Mouse (Mus musculus): ENCODE results near the gene Sema6b.
A peak's percentile ranks its signal among the peaks of the same experiment; 100 is the strongest.

The Sema6b gene

DNA sequence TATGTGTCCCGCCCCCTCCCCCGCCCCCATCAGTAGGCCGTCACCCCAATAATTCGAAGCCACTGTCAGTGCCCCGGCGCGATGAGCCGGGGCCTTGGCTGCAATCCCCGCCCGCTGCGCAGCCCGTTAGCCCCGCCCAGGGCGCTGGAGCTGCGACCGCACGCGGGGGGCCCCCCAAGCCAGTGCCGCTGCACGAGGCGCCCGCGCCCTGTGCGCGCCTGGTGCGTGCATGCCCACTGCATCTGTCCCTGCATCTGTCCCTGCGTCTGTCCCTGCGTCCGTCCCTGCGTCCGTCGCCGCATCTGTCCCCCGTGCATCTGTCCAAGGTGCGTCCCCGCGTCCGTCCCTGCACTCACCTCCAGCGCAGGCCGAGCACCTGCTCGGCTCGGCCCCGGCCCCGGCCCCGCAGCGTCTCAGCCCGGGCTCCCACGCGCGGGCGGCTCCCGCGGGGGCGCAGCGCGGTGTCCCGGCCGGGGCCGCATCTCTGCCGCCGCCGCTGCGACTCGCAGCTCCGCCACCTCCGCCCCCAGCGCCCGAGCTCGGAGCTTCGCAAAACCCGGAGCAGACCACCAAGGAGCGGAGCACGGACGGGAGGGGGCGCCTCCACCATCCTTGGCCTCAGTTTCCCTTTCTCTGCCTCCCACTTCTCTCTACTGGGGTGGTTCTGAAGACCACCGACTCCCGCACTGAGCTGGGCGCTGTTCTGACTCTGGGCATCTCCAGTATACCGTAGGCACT lies at the start of gene Sema6b:
TSS of gene Sema6b (minus strand) at position 486 of the 738 bp plus-strand sequence.
- no peak for TF ChIP-seq GATA4 (IDR thresholded peaks at IDR 0.05; ENCODE audit: insufficient replicate concordance, low read length)

- no peak for TF ChIP-seq GATA4 (IDR thresholded peaks at IDR 0.05; ENCODE audit: insufficient replicate concordance, low read length)
These were observed 45.4 kb upstream of the Sema6b start for GRCm38 (mm10) chr17:56185281-56186141.

GRCm38 (mm10) chr17:56183658-56184103 lies 43.5 kb upstream of the Sema6b start, which contains the start of gene Mydgf:
Gene Mydgf, minus strand, starts transcription at chr17:56183920.
- no peak; the same call in 1 of the 2 replicates for TF ChIP-seq GATA4 (IDR thresholded peaks at IDR 0.05; ENCODE audit: insufficient replicate concordance, low read length)

- TF ChIP-seq GATA4 (IDR thresholded peaks at IDR 0.05; ENCODE audit: insufficient replicate concordance, low read length), result no peak
These were observed 43.0 kb upstream of the Sema6b start for GRCm38 (mm10) chr17:56182975-56183657.

DNA sequence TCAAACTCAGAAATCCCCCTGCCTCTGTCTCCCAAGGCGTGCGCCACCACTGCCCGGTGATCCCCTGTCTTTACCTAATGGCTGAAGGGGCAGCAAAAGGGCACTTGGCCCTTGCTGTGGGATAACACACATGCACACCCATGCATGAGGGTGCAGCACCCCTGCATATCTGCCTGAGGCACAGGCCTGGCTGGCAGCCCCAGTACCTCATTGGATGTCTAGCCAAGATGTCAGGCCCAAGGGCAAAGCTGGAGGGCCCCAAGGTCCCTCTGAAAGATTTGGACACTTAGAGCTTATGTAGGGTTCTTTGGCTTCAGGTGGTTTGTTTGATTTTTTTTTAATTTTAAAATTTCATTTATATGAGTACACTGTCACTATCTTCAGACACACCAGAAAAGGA lies 35.3 kb upstream of the Sema6b start:
- no peak for TF ChIP-seq GATA4 (IDR thresholded peaks at IDR 0.05; ENCODE audit: insufficient replicate concordance, low read length)

- no peak for TF ChIP-seq GATA4 (IDR thresholded peaks at IDR 0.05; ENCODE audit: insufficient replicate concordance, low read length)
These were observed 33.4 kb upstream of the Sema6b start for GRCm38 (mm10) chr17:56173401-56174046.

DNA sequence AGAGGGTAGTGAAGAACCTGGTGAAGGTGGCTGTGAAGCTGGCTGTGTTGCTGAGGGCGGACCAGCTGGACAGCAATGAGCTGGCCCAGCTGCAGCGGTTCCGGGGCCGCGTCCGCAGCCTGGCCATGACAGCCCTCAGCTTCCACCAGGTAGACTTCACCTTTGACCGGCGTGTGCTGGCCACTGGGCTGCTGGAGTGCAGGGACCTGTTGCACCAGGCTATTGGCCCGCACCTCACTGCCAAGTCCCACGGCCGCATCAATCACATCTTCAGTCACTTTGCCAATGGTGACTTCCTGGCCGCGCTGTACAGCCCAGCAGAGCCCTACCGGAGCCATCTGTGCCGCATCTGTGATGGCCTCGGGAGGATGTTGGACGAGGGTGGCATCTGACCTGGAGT lies 31.7 kb upstream of the Sema6b start:
- TF ChIP-seq GATA4 (IDR thresholded peaks at IDR 0.05; ENCODE audit: insufficient replicate concordance, low read length), result no peak

DNA sequence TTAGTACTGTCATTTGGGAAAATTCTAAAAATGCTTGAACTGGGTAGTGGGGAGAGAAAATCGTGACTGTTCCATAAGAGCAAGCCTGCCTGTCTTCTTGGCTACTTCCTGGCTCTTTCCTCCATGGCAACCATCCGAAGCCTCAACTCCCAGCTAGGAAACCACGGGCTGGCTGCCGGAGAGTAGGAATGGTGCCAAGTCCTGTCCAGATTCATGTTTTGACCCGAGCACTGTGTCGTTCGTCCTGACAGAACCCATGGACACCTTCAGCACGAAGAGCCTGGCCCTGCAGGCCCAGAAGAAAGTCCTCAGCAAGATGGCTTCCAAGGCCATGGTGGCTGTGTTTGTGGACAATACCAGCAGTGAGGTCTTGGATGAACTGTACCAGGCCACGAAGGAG lies 31.3 kb upstream of the Sema6b start:
- 0 out of 2 replicates have a peak, but pooled peaks have one; percentile 7 for TF ChIP-seq GATA4 (IDR thresholded peaks at IDR 0.05; ENCODE audit: insufficient replicate concordance, low read length)

DNA sequence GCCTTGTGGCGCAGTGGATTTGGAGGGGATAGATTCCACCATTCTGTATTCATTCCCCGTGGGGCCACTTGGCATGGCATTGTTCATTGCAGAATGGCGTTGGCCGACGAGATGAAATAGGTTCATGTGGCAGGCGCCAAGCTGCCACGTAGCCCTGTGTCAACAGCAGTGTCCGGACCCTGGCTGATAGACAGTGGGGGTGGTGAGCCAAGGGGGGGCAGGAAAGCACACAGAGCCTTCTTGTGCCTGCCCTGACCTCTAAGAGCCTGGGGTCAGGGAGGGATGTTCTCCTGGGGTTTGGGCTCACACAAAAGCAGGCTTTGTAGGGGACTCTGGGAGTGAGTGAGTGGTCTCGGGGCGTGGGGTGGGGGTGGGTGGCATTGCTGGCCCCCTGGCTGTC lies 30.5 kb upstream of the Sema6b start:
- peak; percentile 8; the same call in 1 of the 2 replicates for TF ChIP-seq GATA4 (IDR thresholded peaks at IDR 0.05; ENCODE audit: insufficient replicate concordance, low read length)

DNA sequence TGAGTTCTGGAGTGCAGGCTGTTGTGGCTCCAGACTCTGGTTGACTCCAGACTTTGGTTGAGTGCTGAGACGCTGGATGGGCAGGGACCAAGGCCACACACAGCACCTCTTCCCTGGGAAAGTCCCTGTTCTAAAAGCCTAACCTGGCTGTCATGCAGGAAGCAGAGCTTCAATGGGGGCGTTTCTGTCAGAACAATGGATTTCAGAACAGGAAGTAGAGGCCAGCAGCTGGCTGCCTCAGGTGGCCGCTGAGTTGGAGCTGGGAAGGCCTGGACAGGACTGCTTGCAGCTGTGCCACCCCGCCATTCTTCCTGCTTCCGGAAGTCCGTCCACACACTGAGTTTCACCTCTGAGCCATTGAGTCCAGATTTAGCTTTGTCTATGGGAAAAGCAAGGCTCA lies 29.7 kb upstream of the Sema6b start:
- TF ChIP-seq GATA4 (IDR thresholded peaks at IDR 0.05; ENCODE audit: insufficient replicate concordance, low read length), result peak; percentile 28; the same call in 1 of the 2 replicates

DNA sequence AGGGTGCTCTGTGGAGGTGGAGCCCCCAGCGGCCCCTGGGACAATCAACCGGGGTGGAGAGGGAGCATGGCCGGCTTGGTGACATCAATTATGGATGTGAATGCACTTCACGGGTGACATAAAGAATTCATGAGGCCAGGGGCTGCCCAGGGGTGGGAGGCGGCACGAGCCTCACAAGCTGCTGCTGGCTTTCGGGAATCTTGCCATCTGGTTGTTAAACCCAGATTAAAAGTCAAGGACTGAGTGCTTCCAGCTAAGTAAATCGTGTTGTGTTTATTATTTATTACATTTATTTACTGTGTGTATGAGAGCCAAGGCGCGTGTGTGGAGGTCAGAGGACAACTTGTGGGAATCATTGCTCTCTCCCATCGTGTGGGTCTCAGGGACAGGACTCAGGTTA lies 25.5 kb upstream of the Sema6b start:
- no peak for TF ChIP-seq GATA4 (IDR thresholded peaks at IDR 0.05; ENCODE audit: insufficient replicate concordance, low read length)

- no peak for TF ChIP-seq GATA4 (IDR thresholded peaks at IDR 0.05; ENCODE audit: insufficient replicate concordance, low read length)
These were observed 24.4 kb upstream of the Sema6b start for GRCm38 (mm10) chr17:56164510-56164909.

- no peak for TF ChIP-seq GATA4 (IDR thresholded peaks at IDR 0.05; ENCODE audit: insufficient replicate concordance, low read length)
These were observed 23.5 kb upstream of the Sema6b start for GRCm38 (mm10) chr17:56163523-56164102.

DNA sequence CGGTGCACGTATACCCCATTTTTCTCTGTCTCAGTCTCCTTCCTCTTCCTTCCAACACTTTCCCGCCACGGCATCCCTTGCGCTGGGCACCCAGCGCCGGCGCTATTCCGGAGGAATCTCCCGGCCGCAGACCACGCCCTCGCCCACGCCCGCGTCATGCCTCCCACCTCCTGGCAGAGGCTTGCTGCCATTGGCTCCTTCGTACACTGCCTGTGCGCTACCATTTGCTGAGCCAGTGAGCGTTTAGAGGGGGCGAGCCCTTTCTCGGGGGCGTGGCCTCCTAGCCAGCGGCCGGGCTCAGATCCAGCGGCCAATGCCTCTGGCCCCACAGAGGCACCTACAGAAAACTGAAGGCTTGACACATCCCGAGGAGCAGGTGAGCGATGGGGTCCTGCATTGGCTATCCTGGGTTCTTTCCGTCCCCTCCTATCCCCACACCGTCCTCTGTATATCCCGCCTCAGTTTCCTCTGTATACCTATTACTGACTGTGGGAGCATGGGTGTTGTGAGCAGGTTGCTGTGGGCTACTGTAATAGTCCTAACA lies 22.2 kb upstream of the Sema6b start, which contains the start of gene Tnfaip8l1:
TSS of gene Tnfaip8l1 (plus strand) at position 247 of the 544 bp plus-strand sequence.
- TF ChIP-seq GATA4 (IDR thresholded peaks at IDR 0.05; ENCODE audit: insufficient replicate concordance, low read length), result 0 out of 2 replicates have a peak, but pooled peaks have one; percentile 22

Data from liver, adult (tissue).